Mouse (Mus musculus): ENCODE measurements at regions not wholly inside any gene's neighbourhood (a gene's known extent, or its start where the extent isn't known, plus 50 kb on each side); places are given as distances from the start of the nearest gene placed in this dataset.

GRCm38 (mm10) chr9:118391715-118392114, 86.3 kb upstream of the Eomes start:
- H3K9me3 ChIP-seq = no peaks in the 10 kb centered on the region
- peaks cover 10% of the 10 kb centered on the region for H3K4me1 ChIP-seq (replicated peaks)
- H3K4me3 ChIP-seq = no peak overlapping the region
- ATAC-seq (ENCODE audit: low FRiP score) = no peak
- H3K36me3 ChIP-seq = no peaks in the 10 kb centered on the region
- no peak overlapping the region for H3K4me2 ChIP-seq
- H3K27ac ChIP-seq = no peak overlapping the region
- H3K9ac ChIP-seq = no peak overlapping the region
- peaks cover 62% of the 10 kb centered on the region for H3K27me3 ChIP-seq
- 53% methylated on average over 7 of the region's 7 CpGs for WGBS

- Histone ChIP-seq H3K27me3 (peaks cover 52% of the 10 kb centered on the region), H3K4me2 (no peak overlapping the region), H3K27ac (no peak overlapping the region), H3K9ac (no peak overlapping the region), H3K4me1 (replicated peaks) (peaks cover 10% of the 10 kb centered on the region), H3K9me3 (no peaks in the 10 kb centered on the region), H3K36me3 (no peaks in the 10 kb centered on the region), H3K4me3 (no peak overlapping the region)
- no peak for ATAC-seq (ENCODE audit: low FRiP score)
- WGBS = 93% methylated on average over 1 of the region's 1 CpGs
Observed at GRCm38 (mm10) chr9:118392796-118393195, 85.2 kb upstream of the Eomes start.

- no peak overlapping the region for H3K9ac ChIP-seq
- peaks cover 44% of the 10 kb centered on the region for H3K27me3 ChIP-seq
- 56% methylated on average over 4 of the region's 4 CpGs for WGBS
- H3K36me3 ChIP-seq = no peaks in the 10 kb centered on the region
- H3K4me2 ChIP-seq = no peak overlapping the region
- no peaks in the 10 kb centered on the region for H3K9me3 ChIP-seq
- no peak for ATAC-seq (ENCODE audit: low FRiP score)
- no peak overlapping the region for H3K4me3 ChIP-seq
- H3K27ac ChIP-seq = no peak overlapping the region
- peaks cover 10% of the 10 kb centered on the region for H3K4me1 ChIP-seq (replicated peaks)
Observed at GRCm38 (mm10) chr9:118393567-118393966, 84.4 kb upstream of the Eomes start.

GRCm38 (mm10) chr9:118396425-118397053, 81.5 kb upstream of the Eomes start:
- no peak for ATAC-seq (ENCODE audit: low FRiP score)
- no peak overlapping the region for H3K9ac ChIP-seq
- H3K4me3 ChIP-seq = no peak overlapping the region
- H3K9me3 ChIP-seq = no peaks in the 10 kb centered on the region
- H3K27me3 ChIP-seq = peaks cover 16% of the 10 kb centered on the region
- no peak overlapping the region for H3K27ac ChIP-seq
- 76% methylated on average over 2 of the region's 2 CpGs for WGBS
- no peaks in the 10 kb centered on the region for H3K36me3 ChIP-seq
- H3K4me2 ChIP-seq = no peak overlapping the region
- H3K4me1 ChIP-seq (replicated peaks) = no peaks in the 10 kb centered on the region

- ATAC-seq (ENCODE audit: low FRiP score) = no peak
- Histone ChIP-seq H3K9ac (no peak overlapping the region), H3K4me3 (no peak overlapping the region), H3K36me3 (no peaks in the 10 kb centered on the region), H3K9me3 (no peaks in the 10 kb centered on the region), H3K27ac (no peak overlapping the region), H3K4me2 (no peak overlapping the region), H3K4me1 (replicated peaks) (no peaks in the 10 kb centered on the region), H3K27me3 (no peaks in the 10 kb centered on the region)
- WGBS = 78% methylated on average over 3 of the region's 3 CpGs
Observed at GRCm38 (mm10) chr9:118400520-118400919, 77.5 kb upstream of the Eomes start.

GRCm38 (mm10) chr9:118401170-118401569, 76.8 kb upstream of the Eomes start:
- H3K4me1 ChIP-seq (replicated peaks) = no peaks in the 10 kb centered on the region
- no peaks in the 10 kb centered on the region for H3K27me3 ChIP-seq
- H3K36me3 ChIP-seq = no peaks in the 10 kb centered on the region
- no peak overlapping the region for H3K4me3 ChIP-seq
- ATAC-seq (ENCODE audit: low FRiP score) = no peak
- H3K27ac ChIP-seq = no peak overlapping the region
- no peak overlapping the region for H3K9ac ChIP-seq
- H3K9me3 ChIP-seq = no peaks in the 10 kb centered on the region
- no peak overlapping the region for H3K4me2 ChIP-seq

GRCm38 (mm10) chr9:118404867-118405266, 73.1 kb upstream of the Eomes start:
- Histone ChIP-seq H3K9ac (no peak overlapping the region), H3K27ac (no peak overlapping the region), H3K9me3 (no peaks in the 10 kb centered on the region), H3K27me3 (no peaks in the 10 kb centered on the region), H3K4me3 (no peak overlapping the region), H3K4me1 (replicated peaks) (no peaks in the 10 kb centered on the region), H3K4me2 (no peak overlapping the region), H3K36me3 (no peaks in the 10 kb centered on the region)
- WGBS = 42% methylated on average over 6 of the region's 6 CpGs
- ATAC-seq (ENCODE audit: low FRiP score) = no peak

GRCm38 (mm10) chr9:118405926-118406518, 72.0 kb upstream of the Eomes start:
- H3K4me2 ChIP-seq = no peak overlapping the region
- no peaks in the 10 kb centered on the region for H3K4me1 ChIP-seq (replicated peaks)
- no peak overlapping the region for H3K4me3 ChIP-seq
- no peaks in the 10 kb centered on the region for H3K9me3 ChIP-seq
- H3K27me3 ChIP-seq = no peaks in the 10 kb centered on the region
- no peak overlapping the region for H3K9ac ChIP-seq
- H3K36me3 ChIP-seq = no peaks in the 10 kb centered on the region
- no peak for ATAC-seq (ENCODE audit: low FRiP score)
- no peak overlapping the region for H3K27ac ChIP-seq
- WGBS = 51% methylated on average over 9 of the region's 9 CpGs

- Histone ChIP-seq H3K9ac (no peak overlapping the region), H3K9me3 (no peaks in the 10 kb centered on the region), H3K4me3 (no peak overlapping the region), H3K36me3 (no peaks in the 10 kb centered on the region), H3K4me2 (no peak overlapping the region), H3K4me1 (replicated peaks) (no peaks in the 10 kb centered on the region), H3K27me3 (no peaks in the 10 kb centered on the region), H3K27ac (no peak overlapping the region)
- no peak for ATAC-seq (ENCODE audit: low FRiP score)
- 93% methylated on average over 4 of the region's 4 CpGs for WGBS
Observed at GRCm38 (mm10) chr9:118416032-118416431, 62.0 kb upstream of the Eomes start.

GRCm38 (mm10) chr9:118416475-118416874, 61.5 kb upstream of the Eomes start:
- Histone ChIP-seq H3K4me2 (no peak overlapping the region), H3K27me3 (no peaks in the 10 kb centered on the region), H3K9me3 (no peaks in the 10 kb centered on the region), H3K27ac (no peak overlapping the region), H3K9ac (no peak overlapping the region), H3K4me3 (no peak overlapping the region), H3K36me3 (no peaks in the 10 kb centered on the region), H3K4me1 (replicated peaks) (no peaks in the 10 kb centered on the region)
- WGBS = 89% methylated on average over 6 of the region's 6 CpGs
- no peak for ATAC-seq (ENCODE audit: low FRiP score)

GRCm38 (mm10) chr9:118424344-118424743, 53.7 kb upstream of the Eomes start:
- H3K9ac ChIP-seq = no peak overlapping the region
- H3K27ac ChIP-seq = no peak overlapping the region
- H3K4me3 ChIP-seq = no peak overlapping the region
- no peaks in the 10 kb centered on the region for H3K4me1 ChIP-seq (replicated peaks)
- 82% methylated on average over 6 of the region's 6 CpGs for WGBS
- H3K27me3 ChIP-seq = peaks cover 4% of the 10 kb centered on the region; the same call in 1 of the 2 replicates
- no peak for ATAC-seq (ENCODE audit: low FRiP score)
- H3K36me3 ChIP-seq = no peaks in the 10 kb centered on the region
- no peak overlapping the region for H3K4me2 ChIP-seq
- no peaks in the 10 kb centered on the region for H3K9me3 ChIP-seq

All from hindbrain, embryonic 13.5 days (tissue).